Mouse (Mus musculus) neural tube, embryonic 11.5 days (tissue): ENCODE data around the gene Lmna. TPM values are rescaled to one million over a fixed set of nuclear protein-coding genes. Genes with fewer than 3 reads are reported as not detected.

ENCODE experiments used
- ATAC-seq: fragments of 200-750 bp; cut with Nextera tagmentation; 2 replicates; pipeline ENCODE4 v1.8.0; 2017; ENCODE audit warnings: moderate number of reproducible peaks, mild to moderate bottlenecking, moderate TSS enrichment, moderate library complexity; ENCODE audit not compliant: insufficient read depth, low FRiP score, low TSS enrichment
- DNase-seq: peaks from one replicate; pipeline ENCODE4 v3.0.0-alpha.2; 2015; ENCODE audit warnings: low spot score
- H3K27ac ChIP-seq: fragments of 300-500 bp; sonication (generic); 2 replicates; pipeline ENCODE4 v1.5.1; 2014; ENCODE audit warnings: low read depth, mild to moderate bottlenecking, low read length
- H3K27me3 ChIP-seq: fragments of 300-500 bp; sonication (generic); 2 replicates; pipeline ENCODE4 v1.6.1; 2014; ENCODE audit warnings: mild to moderate bottlenecking, low read length, mixed read lengths; ENCODE audit not compliant: control insufficient read depth, insufficient read depth
- H3K36me3 ChIP-seq: fragments of 300-500 bp; sonication (generic); 2 replicates; pipeline ENCODE4 v1.6.1; 2014; ENCODE audit warnings: mild to moderate bottlenecking, low read length, moderate library complexity, mixed read lengths; ENCODE audit not compliant: control insufficient read depth, insufficient read depth
- H3K4me1 ChIP-seq: fragments of 300-500 bp; sonication (generic); 2 replicates; pipeline ENCODE4 v1.6.1; 2014; ENCODE audit warnings: low read length, mixed read lengths; ENCODE audit not compliant: control insufficient read depth, insufficient read depth
- H3K4me2 ChIP-seq: fragments of 300-500 bp; sonication (generic); 2 replicates; pipeline ENCODE4 v1.6.1; 2014; ENCODE audit warnings: low read depth, mild to moderate bottlenecking, moderate library complexity
- H3K4me3 ChIP-seq: fragments of 300-500 bp; sonication (generic); 2 replicates; pipeline ENCODE4 v1.5.1; 2014; ENCODE audit warnings: low read depth, low read length
- H3K9ac ChIP-seq: fragments of 300-500 bp; sonication (generic); 2 replicates; pipeline ENCODE4 v1.6.1; 2014; ENCODE audit warnings: mild to moderate bottlenecking, low read length
- H3K9me3 ChIP-seq: fragments of 300-500 bp; sonication (generic); 2 replicates; pipeline ENCODE4 v1.6.1; 2016; ENCODE audit warnings: low read length; ENCODE audit not compliant: control insufficient read depth
- WGBS: fragments of 180-500 bp; shearing (Covaris S2); extraction: QIAGEN DNeasy Blood & Tissue Kit; methylation state at CpG from one replicate; pipeline ENCODE4 v1.1.7; 2014; 5-methylcytosine and 5-hydroxymethylcytosine counted together
- polyA plus RNA-seq: library from polyadenylated mRNA; unstranded; fragments of >200 nt; fragmentation: Nextera tagmentation; extraction: Ambion mirVana; gene quantifications from 2 replicates; pipeline ENCODE4 v1.2.1, GENCODE M21; 2014

Gene Lmna
- polyA plus RNA-seq, 1 experiment from 2014 or later: 17.4 TPM

GRCm38 (mm10) chr3:88453986-88454385 lies 55.8 kb downstream of the Lmna start:
- WGBS: 80% methylated on average over 8 of the region's 8 CpGs
- Histone ChIP-seq H3K36me3 (no peaks in the 10 kb centered on the region), H3K4me1 (no peaks in the 10 kb centered on the region), H3K27ac (no peak overlapping the region), H3K9ac (no peak overlapping the region), H3K27me3 (no peaks in the 10 kb centered on the region), H3K4me3 (no peak overlapping the region), H3K4me2 (no peak overlapping the region), H3K9me3 (no peaks in the 10 kb centered on the region)
- ATAC-seq (no peak), DNase-seq (no peak)

GRCm38 (mm10) chr3:88453369-88453768 lies 56.4 kb downstream of the Lmna start:
- no peak overlapping the region for H3K4me2 ChIP-seq
- H3K27me3 ChIP-seq: no peaks in the 10 kb centered on the region
- H3K36me3 ChIP-seq: no peaks in the 10 kb centered on the region
- H3K27ac ChIP-seq: no peak overlapping the region
- no peak overlapping the region for H3K9ac ChIP-seq
- DNase-seq: no peak
- H3K4me3 ChIP-seq: no peak overlapping the region
- no peaks in the 10 kb centered on the region for H3K4me1 ChIP-seq
- ATAC-seq: no peak
- WGBS: 65% methylated on average over 8 of the region's 8 CpGs
- no peaks in the 10 kb centered on the region for H3K9me3 ChIP-seq

- Histone ChIP-seq H3K27me3 (no peaks in the 10 kb centered on the region), H3K9me3 (no peaks in the 10 kb centered on the region), H3K4me1 (no peaks in the 10 kb centered on the region), H3K27ac (no peak overlapping the region), H3K4me3 (no peak overlapping the region), H3K9ac (no peak overlapping the region), H3K36me3 (no peaks in the 10 kb centered on the region), H3K4me2 (no peak overlapping the region)
- DNase-seq: no peak
- ATAC-seq: no peak
- 72% methylated on average over 6 of the region's 6 CpGs for WGBS
Observed at GRCm38 (mm10) chr3:88452716-88453115, 57.0 kb downstream of the Lmna start.

DNA sequence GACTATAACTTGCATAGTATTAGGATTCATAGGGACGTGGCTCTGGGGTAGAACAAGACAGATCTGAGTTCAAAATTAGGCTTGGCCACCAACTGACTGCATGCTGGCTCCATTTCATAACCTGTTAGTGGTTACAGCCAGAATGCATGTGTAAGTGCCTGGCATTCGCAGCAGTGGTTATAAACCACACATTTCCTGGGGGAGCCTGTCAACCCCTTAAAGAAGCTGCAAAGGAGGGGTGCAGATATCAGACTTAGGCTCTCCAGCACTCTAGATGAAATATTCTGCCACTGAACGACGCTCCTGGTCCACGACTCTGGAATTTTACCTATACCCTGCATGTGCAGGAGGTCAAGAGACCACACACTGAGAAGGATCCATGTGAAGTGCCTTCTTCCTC lies 57.5 kb downstream of the Lmna start:
- H3K4me1 ChIP-seq: no peaks in the 10 kb centered on the region
- no peaks in the 10 kb centered on the region for H3K36me3 ChIP-seq
- WGBS: 64% methylated on average over 5 of the region's 5 CpGs
- DNase-seq (no peak), ATAC-seq (no peak)
- no peak overlapping the region for H3K4me3 ChIP-seq
- H3K4me2 ChIP-seq: no peak overlapping the region
- H3K9ac ChIP-seq: no peak overlapping the region
- no peak overlapping the region for H3K27ac ChIP-seq
- H3K9me3 ChIP-seq: no peaks in the 10 kb centered on the region
- H3K27me3 ChIP-seq: no peaks in the 10 kb centered on the region

DNA sequence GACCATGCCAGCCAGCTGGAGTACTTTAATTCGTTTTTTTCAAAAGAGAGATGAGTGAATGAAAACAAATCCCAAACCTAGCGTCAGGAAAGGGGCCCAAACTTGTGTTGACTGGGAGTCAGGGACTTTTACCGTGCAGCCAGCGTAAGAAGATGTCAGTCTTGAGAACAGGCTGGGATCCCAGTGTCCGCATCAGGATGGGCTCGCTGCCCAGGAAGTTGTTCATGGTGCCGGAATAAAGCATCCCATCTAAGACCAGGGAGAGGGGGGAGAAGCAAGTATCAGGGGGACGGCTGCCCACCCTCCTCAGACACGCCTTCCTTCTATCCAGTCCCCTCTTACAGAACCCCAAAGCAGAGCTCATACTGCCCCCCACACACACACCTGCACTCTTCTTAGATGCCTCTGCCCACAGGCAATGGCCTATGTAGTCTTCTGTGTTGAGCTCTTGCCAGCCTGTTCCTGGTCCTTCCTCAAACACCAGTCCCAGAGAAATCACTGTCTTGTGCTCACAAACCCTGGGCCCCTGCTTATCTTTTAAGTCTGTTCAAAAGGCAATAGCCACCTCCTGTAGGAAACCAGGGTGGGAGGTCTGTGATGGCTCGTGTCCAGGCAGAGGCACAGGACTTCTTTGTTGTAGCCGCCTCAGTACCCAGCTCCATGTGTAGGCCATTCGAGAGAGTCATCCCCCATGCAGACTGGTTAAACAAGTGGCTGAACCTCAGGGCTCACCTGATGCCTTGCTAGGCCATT lies 59.2 kb downstream of the Lmna start:
- H3K4me3 ChIP-seq: no peak overlapping the region
- no peaks in the 10 kb centered on the region for H3K9me3 ChIP-seq
- H3K27ac ChIP-seq: no peak overlapping the region
- H3K4me2 ChIP-seq: no peak overlapping the region
- DNase-seq: no peak
- H3K27me3 ChIP-seq: no peaks in the 10 kb centered on the region
- H3K9ac ChIP-seq: no peak overlapping the region
- no peaks in the 10 kb centered on the region for H3K36me3 ChIP-seq
- no peak for ATAC-seq
- H3K4me1 ChIP-seq: no peaks in the 10 kb centered on the region
- 76% methylated on average over 12 of the region's 12 CpGs for WGBS

DNA sequence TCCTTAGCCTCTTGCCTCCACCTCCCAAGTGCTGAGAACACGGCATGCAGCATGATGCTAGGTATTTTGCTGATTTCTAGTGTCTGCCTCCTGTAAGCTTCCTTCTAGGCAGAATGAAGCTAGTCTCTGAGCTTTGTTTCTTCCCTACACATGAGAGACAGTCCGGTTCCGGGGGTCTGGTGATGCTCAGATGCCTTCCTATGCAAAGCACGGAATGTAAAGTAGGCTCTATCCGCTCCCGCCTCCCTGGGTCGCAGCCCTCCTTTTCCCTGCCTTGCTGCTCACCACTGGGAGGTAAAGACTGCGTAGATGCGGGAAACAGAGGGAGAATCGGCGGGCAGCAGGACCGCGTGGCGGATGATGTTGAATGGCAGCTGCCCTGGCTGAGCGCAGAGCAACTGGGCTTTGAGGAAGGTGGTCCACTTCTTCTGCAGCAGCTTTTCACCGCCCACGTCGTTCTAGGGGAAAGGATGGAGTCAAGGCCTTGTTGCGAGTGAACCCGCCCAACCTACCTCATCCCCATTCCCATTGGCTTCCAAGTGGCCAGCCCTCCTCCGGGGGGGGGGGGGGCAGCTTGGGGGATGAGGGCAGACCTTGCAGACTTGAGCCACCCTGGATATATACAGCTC lies 60.2 kb downstream of the Lmna start:
- peak overlapping the region; percentile 33 for H3K4me2 ChIP-seq
- H3K4me1 ChIP-seq: no peaks in the 10 kb centered on the region
- H3K27ac ChIP-seq: no peak overlapping the region
- 6% methylated on average over 21 of the region's 21 CpGs for WGBS
- no peak for ATAC-seq
- DNase-seq: peak; percentile 53
- no peaks in the 10 kb centered on the region for H3K27me3 ChIP-seq
- no peaks in the 10 kb centered on the region for H3K36me3 ChIP-seq
- H3K4me3 ChIP-seq: 0 out of 2 replicates have a peak overlapping the region, but pooled peaks have one; percentile 0
- no peaks in the 10 kb centered on the region for H3K9me3 ChIP-seq
- peak overlapping the region; percentile 44 for H3K9ac ChIP-seq

DNA sequence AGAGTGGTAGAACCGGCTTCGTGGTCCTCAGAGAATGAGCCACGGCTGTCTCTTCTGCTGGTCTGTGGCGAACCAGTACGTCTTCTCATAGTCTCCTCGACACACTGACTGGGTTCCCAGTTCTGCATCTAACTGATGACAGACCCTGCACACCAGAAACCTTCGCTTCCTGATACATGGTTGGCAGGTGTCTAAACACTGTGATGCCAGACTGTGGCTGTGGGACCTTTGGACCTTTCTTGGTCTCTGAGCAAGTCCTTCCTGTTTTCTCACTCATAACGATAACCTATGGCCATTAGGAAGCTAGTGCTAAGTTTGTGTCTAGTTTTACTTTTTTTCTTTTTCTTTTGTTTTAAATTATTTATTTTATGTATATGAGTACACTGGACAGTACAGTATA lies 61.3 kb downstream of the Lmna start:
- WGBS: 82% methylated on average over 8 of the region's 8 CpGs
- Histone ChIP-seq H3K27me3 (no peaks in the 10 kb centered on the region), H3K27ac (no peak overlapping the region), H3K9ac (no peak overlapping the region), H3K4me1 (no peaks in the 10 kb centered on the region), H3K4me3 (no peak overlapping the region), H3K4me2 (no peak overlapping the region), H3K36me3 (no peaks in the 10 kb centered on the region), H3K9me3 (no peaks in the 10 kb centered on the region)
- DNase-seq (no peak), ATAC-seq (no peak)

DNA sequence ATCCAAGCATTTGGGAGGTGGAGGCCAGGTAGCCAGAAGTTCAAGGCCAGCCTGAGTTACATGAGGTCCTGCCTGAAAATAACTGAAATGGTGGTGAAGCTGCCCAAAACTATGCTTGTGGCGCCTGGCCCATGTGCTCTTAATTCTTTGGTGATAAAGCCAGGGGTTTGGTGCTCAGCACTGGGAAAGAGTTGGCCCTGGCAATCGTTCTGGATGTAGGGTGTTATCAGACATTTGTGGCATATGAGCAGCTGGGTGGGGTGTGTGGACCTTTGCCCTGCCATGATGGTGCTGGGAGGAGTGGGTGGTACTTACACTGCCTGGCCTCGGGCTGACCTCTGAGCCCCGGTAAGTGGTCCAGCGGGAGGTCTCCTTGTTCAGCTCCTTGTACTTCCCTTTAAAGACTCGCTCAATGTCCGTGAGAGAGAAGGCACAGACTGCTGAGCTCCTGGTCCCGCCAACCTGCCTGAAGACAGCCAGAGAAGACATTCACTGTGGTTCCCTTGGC lies 62.0 kb downstream of the Lmna start:
- H3K27ac ChIP-seq: no peak overlapping the region
- H3K36me3 ChIP-seq: no peaks in the 10 kb centered on the region
- no peaks in the 10 kb centered on the region for H3K4me1 ChIP-seq
- ATAC-seq (no peak), DNase-seq (no peak)
- no peaks in the 10 kb centered on the region for H3K9me3 ChIP-seq
- H3K4me2 ChIP-seq: no peak overlapping the region
- H3K27me3 ChIP-seq: no peaks in the 10 kb centered on the region
- WGBS: 48% methylated on average over 8 of the region's 8 CpGs
- H3K9ac ChIP-seq: no peak overlapping the region
- H3K4me3 ChIP-seq: no peak overlapping the region
